Mouse (Mus musculus): ENCODE data around the gene Tufm.

GRCm38 (mm10) chr7:126502023-126502741 is 15.0 kb downstream of the Tufm start:
- TF ChIP-seq CTCF (IDR thresholded peaks at IDR 0.05; ENCODE audit: control insufficient read depth, insufficient read depth, insufficient replicate concordance, low read depth, low read length), result peak; percentile 11; the same call in 1 of the 2 replicates
- peak; percentile 72 for TF ChIP-seq POLR2A (IDR thresholded peaks at IDR 0.05; ENCODE audit: control insufficient read depth, low read depth, low read length)
